Mouse (Mus musculus): Measurements from ENCODE around the gene St7. TPM values are rescaled to one million over a fixed set of nuclear protein-coding genes. Genes with fewer than 3 reads are reported as not detected.

St7 gene
- polyA plus RNA-seq (2012; rRNA removed) = 6.7 and 7.9 TPM in 2 replicates
- polyA plus RNA-seq (2014; fragmentation: Nextera tagmentation; extraction: Ambion mirVana) = 8.9 and 9.4 TPM in 2 replicates

DNA sequence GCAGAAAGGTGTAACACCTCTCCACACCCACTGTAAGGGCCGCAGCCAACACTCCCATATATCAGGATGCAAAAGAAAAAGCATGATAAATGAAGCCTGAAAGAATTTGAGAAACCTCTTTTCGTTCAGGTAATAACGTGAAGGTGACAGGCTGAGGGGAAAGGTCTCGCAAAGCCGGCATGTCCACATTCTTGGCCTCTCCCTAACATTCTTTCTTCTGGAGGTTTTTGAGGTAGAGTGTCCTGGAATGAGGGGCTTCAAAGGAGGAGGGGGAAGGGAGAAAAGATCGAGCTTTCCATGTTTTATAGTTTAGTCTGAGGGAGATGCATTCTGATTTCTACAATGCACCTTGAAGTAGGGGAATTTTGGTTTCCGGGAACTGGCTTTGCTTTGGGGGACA is at the start of gene St7:
Gene St7, plus strand, starts transcription at position 287 of the 400 bp plus-strand sequence.
- Histone ChIP-seq H3K36me3 (replicated peaks; ENCODE audit: control insufficient read depth, insufficient read depth, low read depth) (no peaks in the 10 kb centered on the region), H3K4me1 (replicated peaks; ENCODE audit: control insufficient read depth in 2 of 2, insufficient read depth in 2 of 2, low read length in 1 of 2) (peaks cover 5 to 12% of the 10 kb centered on the region in 2 experiments), H3K27me3 (ENCODE audit: control insufficient read depth, insufficient read depth, low read length) (no peaks in the 10 kb centered on the region), H3K9me3 (ENCODE audit: control insufficient read depth, low read length) (no peaks in the 10 kb centered on the region), H3K4me3 (ENCODE audit: insufficient read depth in 1 of 2, low read depth in 2 of 2, low read length in 2 of 2) (peak within 1 kb of the TSS; percentile 94 to 98), H3K9ac (replicated peaks) (peak within 1 kb of the TSS; percentile 92), H3K4me2 (ENCODE audit: low read depth) (peak within 1 kb of the TSS; percentile 87), H3K27ac (no peak within 1 kb of the TSS; the same call in 1 of the 2 replicates)
- ATAC-seq (ENCODE audit: insufficient read depth) (no peak), DNase-seq (ENCODE audit: low read depth in 3 of 3, low spot score in 3 of 3) (no peak)
- 73% methylated on average over 7 of the region's 7 CpGs for WGBS (ENCODE audit: insufficient replicate concordance)
- no peak for TF ChIP-seq CTCF (IDR thresholded peaks at IDR 0.05; ENCODE audit: low read depth)
- no peak for TF ChIP-seq EP300 (IDR thresholded peaks at IDR 0.05; ENCODE audit: low read depth)

- H3K36me3 ChIP-seq (replicated peaks; ENCODE audit: control insufficient read depth, insufficient read depth, low read depth) = peaks cover 20% of the 10 kb centered on the region
- H3K9ac ChIP-seq (replicated peaks) = no peak overlapping the region
- H3K4me3 ChIP-seq (ENCODE audit: insufficient read depth in 1 of 2, low read depth in 2 of 2, low read length in 2 of 2) = no peak overlapping the region
- H3K27ac ChIP-seq = no peak overlapping the region
- TF ChIP-seq CTCF (IDR thresholded peaks at IDR 0.05; ENCODE audit: low read depth) = no peak
- no peak for TF ChIP-seq EP300 (IDR thresholded peaks at IDR 0.05; ENCODE audit: low read depth)
- WGBS (ENCODE audit: insufficient replicate concordance) = 27% methylated on average over 3 of the region's 3 CpGs
- H3K27me3 ChIP-seq (ENCODE audit: control insufficient read depth, insufficient read depth, low read length) = no peaks in the 10 kb centered on the region
- H3K4me2 ChIP-seq (ENCODE audit: low read depth) = no peak overlapping the region
- H3K4me1 ChIP-seq (replicated peaks; ENCODE audit: control insufficient read depth in 2 of 2, insufficient read depth in 2 of 2, low read length in 1 of 2) = peaks cover 0 to 7% of the 10 kb centered on the region in 2 experiments; a peak in 1 of 4 replicates
- H3K9me3 ChIP-seq (ENCODE audit: control insufficient read depth, low read length) = no peaks in the 10 kb centered on the region
- no peak for DNase-seq (ENCODE audit: low read depth in 3 of 3, low spot score in 3 of 3)
- no peak for ATAC-seq (ENCODE audit: insufficient read depth)
Observed at GRCm38 (mm10) chr6:17646107-17646506, 46.6 kb upstream of the St7 start.

DNA sequence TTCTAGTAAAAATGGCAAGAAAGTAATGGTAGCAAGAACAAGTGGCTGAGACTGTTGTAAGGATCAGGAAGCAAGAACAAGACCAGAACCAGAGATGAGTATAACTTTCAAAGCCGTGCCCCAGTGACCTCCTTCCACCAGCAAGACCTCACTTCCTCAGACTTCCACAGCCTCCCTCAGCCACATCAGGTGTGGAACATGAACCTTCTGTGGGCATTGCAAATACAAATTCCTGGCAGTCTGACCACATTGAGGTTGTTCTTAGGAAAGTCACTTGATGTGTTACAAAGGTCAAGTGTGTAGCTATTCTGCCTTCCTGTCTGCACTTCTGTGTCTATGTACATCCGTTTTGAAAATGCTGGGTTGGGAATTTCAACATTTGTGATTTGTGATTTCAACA is 40.6 kb upstream of the St7 start:
- Histone ChIP-seq H3K9me3 (ENCODE audit: control insufficient read depth, low read length) (no peaks in the 10 kb centered on the region), H3K4me2 (ENCODE audit: low read depth) (no peak overlapping the region), H3K9ac (replicated peaks) (no peak overlapping the region), H3K36me3 (replicated peaks; ENCODE audit: control insufficient read depth, insufficient read depth, low read depth) (peaks cover 20% of the 10 kb centered on the region), H3K27me3 (ENCODE audit: control insufficient read depth, insufficient read depth, low read length) (no peaks in the 10 kb centered on the region), H3K27ac (no peak overlapping the region), H3K4me3 (ENCODE audit: insufficient read depth in 1 of 2, low read depth in 2 of 2, low read length in 2 of 2) (no peak overlapping the region), H3K4me1 (replicated peaks; ENCODE audit: control insufficient read depth in 2 of 2, insufficient read depth in 2 of 2, low read length in 1 of 2) (peaks cover 0 to 3% of the 10 kb centered on the region in 2 experiments; a peak in 2 of 4 replicates)
- no peak for TF ChIP-seq EP300 (IDR thresholded peaks at IDR 0.05; ENCODE audit: low read depth)
- TF ChIP-seq CTCF (IDR thresholded peaks at IDR 0.05; ENCODE audit: low read depth) = no peak
- DNase-seq (ENCODE audit: low read depth in 3 of 3, low spot score in 3 of 3) (no peak), ATAC-seq (ENCODE audit: insufficient read depth) (no peak)
- 52% methylated on average over 2 of the region's 2 CpGs for WGBS (ENCODE audit: insufficient replicate concordance)

- no peak for TF ChIP-seq EP300 (IDR thresholded peaks at IDR 0.05; ENCODE audit: low read depth)
- TF ChIP-seq CTCF (IDR thresholded peaks at IDR 0.05; ENCODE audit: low read depth) = no peak
- no peak overlapping the region for H3K4me2 ChIP-seq (ENCODE audit: low read depth)
- no peaks in the 10 kb centered on the region for H3K27me3 ChIP-seq (ENCODE audit: control insufficient read depth, insufficient read depth, low read length)
- no peaks in the 10 kb centered on the region for H3K9me3 ChIP-seq (ENCODE audit: control insufficient read depth, low read length)
- WGBS (ENCODE audit: insufficient replicate concordance) = 43% methylated on average over 2 of the region's 2 CpGs
- H3K9ac ChIP-seq (replicated peaks) = no peak overlapping the region
- H3K36me3 ChIP-seq (replicated peaks; ENCODE audit: control insufficient read depth, insufficient read depth, low read depth) = peaks cover 7% of the 10 kb centered on the region
- no peak for ATAC-seq (ENCODE audit: insufficient read depth)
- no peak overlapping the region for H3K4me3 ChIP-seq (ENCODE audit: insufficient read depth in 1 of 2, low read depth in 2 of 2, low read length in 2 of 2)
- peaks cover 0 to 3% of the 10 kb centered on the region in 2 experiments; a peak in 2 of 4 replicates for H3K4me1 ChIP-seq (replicated peaks; ENCODE audit: control insufficient read depth in 2 of 2, insufficient read depth in 2 of 2, low read length in 1 of 2)
- DNase-seq (ENCODE audit: low read depth in 3 of 3, low spot score in 3 of 3) = no peak
- no peak overlapping the region for H3K27ac ChIP-seq
Observed at GRCm38 (mm10) chr6:17655080-17655479, 37.7 kb upstream of the St7 start.

- H3K4me3 ChIP-seq (ENCODE audit: insufficient read depth in 1 of 2, low read depth in 2 of 2, low read length in 2 of 2) = no peak overlapping the region
- ATAC-seq (ENCODE audit: insufficient read depth) (no peak), DNase-seq (ENCODE audit: low read depth in 3 of 3, low spot score in 3 of 3) (no peak)
- 81% methylated on average over 1 of the region's 1 CpGs for WGBS (ENCODE audit: insufficient replicate concordance)
- no peaks in the 10 kb centered on the region; the same call in none of the 2 replicates for H3K36me3 ChIP-seq (replicated peaks; ENCODE audit: control insufficient read depth, insufficient read depth, low read depth)
- H3K9ac ChIP-seq (replicated peaks) = no peak overlapping the region
- H3K27ac ChIP-seq = no peak overlapping the region
- H3K27me3 ChIP-seq (ENCODE audit: control insufficient read depth, insufficient read depth, low read length) = no peaks in the 10 kb centered on the region
- no peaks in the 10 kb centered on the region for H3K4me1 ChIP-seq (replicated peaks; ENCODE audit: control insufficient read depth in 2 of 2, insufficient read depth in 2 of 2, low read length in 1 of 2)
- H3K9me3 ChIP-seq (ENCODE audit: control insufficient read depth, low read length) = no peaks in the 10 kb centered on the region
- H3K4me2 ChIP-seq (ENCODE audit: low read depth) = no peak overlapping the region
- TF ChIP-seq EP300 (IDR thresholded peaks at IDR 0.05; ENCODE audit: low read depth) (no peak), CTCF (IDR thresholded peaks at IDR 0.05; ENCODE audit: low read depth) (no peak)
Observed at GRCm38 (mm10) chr6:17657308-17657707, 35.4 kb upstream of the St7 start.
